21 mouse cellular contexts compared by ENCODE assay signal in the genomic region with DNA sequence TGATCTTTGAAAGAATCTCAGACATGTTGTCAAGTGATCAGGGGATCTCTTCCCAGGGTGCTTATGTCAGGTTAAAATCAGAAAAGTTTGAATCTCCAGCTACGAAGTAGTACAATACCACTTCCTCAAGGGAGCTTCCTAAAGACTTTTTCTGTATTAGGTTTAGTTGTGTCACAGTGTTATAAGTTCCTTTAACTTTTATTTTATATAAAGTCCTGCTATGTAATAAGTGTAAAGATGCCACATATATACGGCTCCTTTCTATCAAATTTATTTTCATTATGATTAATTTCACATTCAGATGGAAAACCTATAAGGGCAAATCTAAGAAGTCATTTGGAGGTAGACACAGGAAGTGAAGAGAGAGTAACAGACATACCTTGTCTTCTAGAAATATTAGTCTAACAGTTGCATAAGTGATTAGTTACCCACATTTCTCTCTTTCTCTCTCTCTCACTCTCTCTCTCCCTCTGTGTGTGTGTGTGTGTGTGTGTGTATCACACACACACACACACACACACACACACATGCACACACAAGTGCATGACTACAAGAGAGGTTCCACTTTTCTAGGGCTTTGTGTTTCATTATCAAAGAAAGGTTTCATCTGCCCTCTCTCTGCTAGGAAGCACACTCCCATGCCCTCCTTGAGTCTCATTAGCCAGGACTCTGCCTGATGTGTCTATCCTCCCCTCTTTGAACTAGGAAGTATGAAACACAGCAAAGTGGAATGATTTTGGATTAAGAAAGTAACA.
"Had no signal": no experiment of that assay in that cellular context is flagged by ENCODE, and none has a peak within 500 bp of the region (broad histone marks: within the 10 kb centered on the region; RNA-seq: fewer than 3 reads in every experiment).

No protein-coding gene starts in this region.

- H3K9ac ChIP-seq: liver, embryonic 15.5 days; liver, postnatal 0 days; lung, embryonic 15.5 days; midbrain, embryonic 13.5 days; midbrain, embryonic 15.5 days; neural tube, embryonic 13.5 days; neural tube, embryonic 15.5 days had no signal

- H3K27ac ChIP-seq: liver, embryonic 15.5 days; lung, embryonic 15.5 days; macrophage; midbrain, embryonic 13.5 days; midbrain, embryonic 15.5 days; neural tube, embryonic 13.5 days; neural tube, embryonic 15.5 days had no signal

- H3K27me3 ChIP-seq: liver, embryonic 15.5 days; lung, embryonic 15.5 days; megakaryocyte, embryonic 14.5 days; midbrain, embryonic 13.5 days; midbrain, embryonic 15.5 days; neural tube, embryonic 13.5 days; neural tube, embryonic 15.5 days had no signal

- H3K36me3 ChIP-seq: liver, embryonic 15.5 days; lung, embryonic 15.5 days; midbrain, embryonic 13.5 days; midbrain, embryonic 15.5 days; neural tube, embryonic 13.5 days; neural tube, embryonic 15.5 days had no signal

- H3K4me3 ChIP-seq: liver, embryonic 15.5 days; lung, embryonic 15.5 days; megakaryocyte, embryonic 14.5 days; midbrain, embryonic 13.5 days; midbrain, embryonic 15.5 days; neural tube, embryonic 13.5 days; neural tube, embryonic 15.5 days had no signal

- H3K4me2 ChIP-seq: liver, embryonic 15.5 days; lung, embryonic 15.5 days; midbrain, embryonic 11.5 days; midbrain, embryonic 13.5 days; midbrain, embryonic 15.5 days; neural tube, embryonic 13.5 days; neural tube, embryonic 15.5 days had no signal

- H3K9me3 ChIP-seq: liver, embryonic 15.5 days; lung, embryonic 15.5 days; megakaryocyte, embryonic 14.5 days; midbrain, embryonic 13.5 days; midbrain, embryonic 15.5 days; neural tube, embryonic 13.5 days; neural tube, embryonic 15.5 days had no signal

- H3K4me1 ChIP-seq: lung, embryonic 15.5 days; midbrain, embryonic 13.5 days; midbrain, embryonic 15.5 days; neural tube, embryonic 13.5 days; neural tube, embryonic 15.5 days had no signal

- DNase-seq: liver, postnatal 0 days; lung, adult 2 months; lung, postnatal 14 days; lung, postnatal 36 days; retina, postnatal 1 day; right cerebral cortex, adult 18-20 months; right cerebral cortex, postnatal 25 days; right cerebral cortex, postnatal 4 days; spleen, adult 18-20 months; thymus, adult 18-20 months; thymus, postnatal 36 days had no signal

- ATAC-seq: liver, postnatal 0 days; lung, postnatal 0 days; midbrain, embryonic 13.5 days; midbrain, embryonic 15.5 days had no signal
